Mouse (Mus musculus): Measurements from ENCODE around the gene Umad1. TPM values are rescaled to one million over a fixed set of nuclear protein-coding genes. Genes with fewer than 3 reads are reported as not detected.

The Umad1 gene
- polyA plus RNA-seq, 1 experiment from 2014 or later, result 43.1 TPM

DNA sequence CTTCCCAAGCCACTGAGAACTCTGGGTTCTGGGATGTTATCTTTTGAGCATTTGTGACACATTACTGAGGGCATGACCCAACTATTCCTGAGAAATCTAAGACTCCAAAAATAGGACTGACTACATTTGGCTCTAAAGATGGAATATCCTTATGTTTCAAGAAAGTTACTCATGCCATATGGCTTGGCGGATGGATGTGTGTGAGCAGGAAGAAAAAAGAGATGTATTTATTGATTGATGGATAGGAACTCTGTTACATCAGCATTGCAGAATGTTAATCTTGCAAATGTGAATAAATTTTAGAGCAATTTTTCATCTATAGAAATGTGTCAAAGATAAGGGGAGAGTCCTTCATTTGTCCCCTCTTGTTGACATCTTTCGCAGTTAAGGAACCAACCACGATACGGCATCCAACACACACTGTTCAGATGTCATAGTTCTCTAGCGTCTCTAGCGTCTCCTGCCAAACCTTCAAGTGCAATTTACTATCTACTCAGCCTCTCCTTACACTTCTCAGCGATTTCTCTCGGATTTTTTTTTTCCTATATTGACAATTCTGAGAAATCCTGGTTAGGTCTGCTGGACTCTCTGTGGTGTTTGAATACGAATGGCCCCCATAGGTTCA lies 171.6 kb downstream of the Umad1 start:
- Histone ChIP-seq H3K27ac (replicated peaks) (no peak overlapping the region), H3K27me3 (no peaks in the 10 kb centered on the region), H3K4me2 (no peak overlapping the region), H3K4me1 (replicated peaks) (no peaks in the 10 kb centered on the region), H3K9ac (no peak overlapping the region), H3K36me3 (no peaks in the 10 kb centered on the region), H3K4me3 (no peak overlapping the region), H3K9me3 (no peaks in the 10 kb centered on the region)
- 93% methylated on average over 9 of the region's 9 CpGs for WGBS
- ATAC-seq (ENCODE audit: low read depth), result no peak

DNA sequence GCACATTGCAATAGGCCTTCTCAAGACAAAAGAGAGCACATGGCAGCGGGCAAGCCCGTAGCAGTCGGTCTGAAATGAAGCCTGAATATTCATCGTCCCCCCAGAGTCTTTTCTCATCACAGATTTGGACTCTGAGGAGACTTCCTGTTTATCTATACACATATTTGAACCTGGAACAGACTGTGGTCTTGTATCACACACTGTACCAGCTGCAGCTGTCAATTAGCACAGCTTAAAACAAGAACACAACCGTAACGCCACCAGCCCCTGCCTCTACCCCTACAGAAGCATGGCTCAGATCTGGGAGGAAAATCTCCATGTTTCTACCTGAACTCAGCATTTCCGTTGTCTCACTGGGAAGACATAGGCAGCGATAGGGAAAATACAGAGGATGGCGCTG lies 174.1 kb downstream of the Umad1 start:
- WGBS, result 81% methylated on average over 9 of the region's 9 CpGs
- Histone ChIP-seq H3K9me3 (no peaks in the 10 kb centered on the region), H3K4me3 (no peak overlapping the region), H3K9ac (no peak overlapping the region), H3K4me1 (replicated peaks) (no peaks in the 10 kb centered on the region), H3K4me2 (no peak overlapping the region), H3K27me3 (no peaks in the 10 kb centered on the region), H3K27ac (replicated peaks) (no peak overlapping the region), H3K36me3 (no peaks in the 10 kb centered on the region)
- no peak for ATAC-seq (ENCODE audit: low read depth)

DNA sequence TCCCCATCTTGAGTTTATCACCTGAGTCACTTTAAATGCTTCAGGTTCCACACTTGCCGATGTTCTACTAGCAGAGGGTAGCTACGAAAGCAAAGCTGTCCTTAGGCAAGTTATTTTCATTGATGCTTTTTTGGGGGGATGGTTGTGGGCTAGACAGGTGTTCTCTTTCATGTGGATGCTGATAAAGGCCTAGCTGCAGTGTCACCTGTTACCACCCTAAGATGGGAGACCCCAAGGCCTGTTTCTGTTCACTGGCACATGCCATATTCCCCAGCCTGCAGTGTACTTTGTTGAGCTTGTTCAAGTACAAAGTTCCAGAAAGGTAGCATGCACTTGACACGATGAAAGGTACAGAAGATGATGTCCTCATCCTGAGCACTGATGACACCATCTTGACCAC lies 178.8 kb downstream of the Umad1 start:
- no peak for ATAC-seq (ENCODE audit: low read depth)
- no peak overlapping the region for H3K9ac ChIP-seq
- H3K9me3 ChIP-seq, result no peaks in the 10 kb centered on the region
- H3K27ac ChIP-seq (replicated peaks), result no peak overlapping the region
- no peak overlapping the region for H3K4me2 ChIP-seq
- H3K36me3 ChIP-seq, result no peaks in the 10 kb centered on the region
- no peaks in the 10 kb centered on the region for H3K4me1 ChIP-seq (replicated peaks)
- WGBS, result 95% methylated on average over 3 of the region's 3 CpGs
- H3K27me3 ChIP-seq, result no peaks in the 10 kb centered on the region
- H3K4me3 ChIP-seq, result no peak overlapping the region

DNA sequence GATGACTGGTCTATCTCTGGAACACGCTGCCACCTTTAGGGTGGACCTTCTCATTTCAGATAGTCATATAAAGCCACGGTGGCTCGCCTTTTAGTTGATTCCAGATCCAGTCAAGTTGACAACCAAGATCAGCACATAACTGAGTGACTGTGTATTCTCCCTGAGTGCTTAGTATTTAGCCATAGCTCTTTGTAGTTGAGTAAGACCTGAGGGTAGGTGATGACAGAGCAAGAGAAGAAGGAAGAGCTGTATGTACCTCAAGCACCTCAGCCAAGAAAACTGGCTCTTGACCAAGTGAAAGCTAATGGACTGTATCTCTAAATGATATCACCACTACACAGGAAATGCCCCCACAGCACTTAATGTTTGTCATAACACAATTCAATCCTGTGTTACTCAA lies 182.7 kb downstream of the Umad1 start:
- Histone ChIP-seq H3K27ac (replicated peaks) (no peak overlapping the region), H3K4me2 (no peak overlapping the region), H3K9ac (no peak overlapping the region), H3K4me3 (no peak overlapping the region), H3K27me3 (no peaks in the 10 kb centered on the region), H3K36me3 (no peaks in the 10 kb centered on the region), H3K9me3 (no peaks in the 10 kb centered on the region), H3K4me1 (replicated peaks) (peaks cover 9% of the 10 kb centered on the region)
- no peak for ATAC-seq (ENCODE audit: low read depth)
- WGBS, result 85% methylated on average over 3 of the region's 3 CpGs

DNA sequence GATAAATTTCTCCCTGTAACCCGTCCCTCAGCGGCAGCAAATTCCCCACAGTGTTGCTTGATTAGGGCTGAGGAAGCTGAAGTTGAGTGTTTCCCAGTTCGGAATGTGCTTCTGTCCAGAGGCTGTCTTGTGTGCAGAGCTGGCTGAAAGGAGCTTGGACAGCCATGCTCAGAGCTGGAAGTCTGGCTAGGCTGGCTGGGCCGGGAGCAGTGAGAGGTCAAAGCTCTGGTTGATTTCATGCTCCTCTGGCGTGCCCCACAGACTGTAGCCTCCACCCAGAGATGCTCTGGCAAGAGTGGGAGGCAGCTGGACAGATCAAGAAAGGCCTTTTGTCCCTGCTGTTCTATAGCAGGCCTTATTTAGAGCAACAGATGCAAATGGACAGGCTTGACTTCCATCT lies 187.7 kb downstream of the Umad1 start:
- peaks cover 11% of the 10 kb centered on the region for H3K4me1 ChIP-seq (replicated peaks)
- H3K9me3 ChIP-seq, result no peaks in the 10 kb centered on the region
- no peak overlapping the region for H3K27ac ChIP-seq (replicated peaks)
- ATAC-seq (ENCODE audit: low read depth), result no peak
- no peak overlapping the region for H3K4me2 ChIP-seq
- H3K36me3 ChIP-seq, result no peaks in the 10 kb centered on the region
- WGBS, result 25% methylated on average over 5 of the region's 5 CpGs
- H3K4me3 ChIP-seq, result no peak overlapping the region
- H3K9ac ChIP-seq, result no peak overlapping the region
- H3K27me3 ChIP-seq, result no peaks in the 10 kb centered on the region

DNA sequence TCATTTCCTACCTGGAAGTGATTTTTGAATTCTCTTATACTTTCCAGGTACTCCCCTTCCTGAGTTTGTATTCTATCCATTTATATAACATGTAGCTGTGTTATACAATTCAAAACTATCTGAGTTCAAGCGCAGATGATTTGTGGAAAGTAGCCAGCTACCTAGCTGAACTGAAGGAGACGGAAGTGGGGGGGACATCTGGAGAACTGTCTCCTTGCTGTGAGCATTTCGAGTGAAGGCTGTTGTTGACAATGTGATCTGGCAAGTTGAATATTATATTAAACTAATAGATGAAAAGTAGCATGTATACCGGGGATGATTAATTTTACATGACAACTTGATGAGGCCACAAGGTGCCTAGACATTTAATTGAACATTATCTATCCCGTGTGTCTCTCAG lies 196.5 kb downstream of the Umad1 start:
- WGBS, result 82% methylated on average over 5 of the region's 5 CpGs
- Histone ChIP-seq H3K36me3 (no peaks in the 10 kb centered on the region), H3K4me2 (no peak overlapping the region), H3K27ac (replicated peaks) (no peak overlapping the region), H3K9me3 (peaks cover 5% of the 10 kb centered on the region; the same call in 1 of the 2 replicates), H3K4me1 (replicated peaks) (no peaks in the 10 kb centered on the region), H3K9ac (no peak overlapping the region), H3K4me3 (no peak overlapping the region), H3K27me3 (no peaks in the 10 kb centered on the region)
- no peak for ATAC-seq (ENCODE audit: low read depth)

DNA sequence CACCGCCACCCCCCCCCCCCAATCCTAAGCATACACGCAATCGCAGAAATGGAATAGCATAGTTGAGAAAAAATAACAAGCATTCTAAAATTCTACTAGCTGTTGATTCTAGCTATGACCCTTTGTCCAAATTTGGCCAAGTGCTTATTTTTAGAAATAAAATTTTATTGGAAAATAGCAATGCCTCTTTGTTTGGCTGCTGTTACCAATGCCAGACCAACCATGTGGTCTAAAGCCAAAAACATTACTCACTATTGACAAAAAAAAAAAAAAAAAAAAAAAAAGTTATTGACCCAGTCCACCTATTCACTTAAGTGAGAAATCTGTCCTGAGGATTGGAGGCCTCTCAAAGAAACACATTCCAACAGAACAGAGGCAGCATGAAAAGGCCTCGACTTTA lies 199.5 kb downstream of the Umad1 start:
- Histone ChIP-seq H3K4me3 (no peak overlapping the region), H3K27me3 (no peaks in the 10 kb centered on the region), H3K36me3 (no peaks in the 10 kb centered on the region), H3K4me2 (no peak overlapping the region), H3K9ac (no peak overlapping the region), H3K9me3 (peaks cover 3% of the 10 kb centered on the region; the same call in 1 of the 2 replicates), H3K27ac (replicated peaks) (no peak overlapping the region), H3K4me1 (replicated peaks) (no peaks in the 10 kb centered on the region)
- 92% methylated on average over 4 of the region's 4 CpGs for WGBS
- ATAC-seq (ENCODE audit: low read depth), result no peak

DNA sequence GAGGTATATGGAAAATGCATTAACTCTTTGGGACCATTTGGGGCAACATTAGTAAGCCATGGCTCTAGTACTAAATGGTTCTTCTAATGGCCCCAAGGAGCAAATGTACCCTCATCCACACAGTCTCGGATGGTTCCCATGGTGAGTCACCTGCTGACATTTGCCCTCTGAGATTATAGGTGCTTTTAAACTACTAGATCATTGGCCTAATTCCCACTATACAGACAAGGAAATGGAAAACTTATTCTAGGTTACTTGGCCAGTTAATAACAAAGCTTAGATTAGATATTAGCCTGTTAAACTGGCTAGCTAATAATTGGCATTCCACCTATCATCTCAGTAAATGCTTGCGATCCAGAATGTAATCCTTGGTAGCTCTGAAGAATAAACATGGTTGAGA lies 203.4 kb downstream of the Umad1 start:
- Histone ChIP-seq H3K27me3 (no peaks in the 10 kb centered on the region), H3K9me3 (no peaks in the 10 kb centered on the region), H3K36me3 (no peaks in the 10 kb centered on the region), H3K4me2 (no peak overlapping the region), H3K9ac (no peak overlapping the region), H3K27ac (replicated peaks) (no peak overlapping the region), H3K4me3 (no peak overlapping the region), H3K4me1 (replicated peaks) (no peaks in the 10 kb centered on the region)
- no peak for ATAC-seq (ENCODE audit: low read depth)
- 94% methylated on average over 2 of the region's 2 CpGs for WGBS

DNA sequence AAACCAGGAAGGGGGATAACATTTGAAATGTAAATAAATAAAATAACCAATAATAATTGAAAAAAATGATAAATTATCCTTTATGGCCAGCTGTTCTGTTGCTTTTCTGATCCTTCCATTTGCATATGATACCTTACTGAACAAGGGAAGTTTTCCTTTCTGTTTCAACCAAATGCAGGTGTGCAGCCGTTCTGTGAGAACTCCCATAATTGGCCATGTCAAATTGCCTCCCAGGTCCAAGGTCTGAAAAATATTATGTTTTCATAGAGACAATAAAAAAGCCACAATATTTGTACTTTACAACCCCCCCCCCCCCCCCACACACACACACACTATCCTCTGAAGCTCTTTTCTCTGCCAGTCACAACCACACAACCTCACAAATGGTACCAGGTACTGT lies 206.3 kb downstream of the Umad1 start:
- Histone ChIP-seq H3K4me1 (replicated peaks) (no peaks in the 10 kb centered on the region), H3K36me3 (no peaks in the 10 kb centered on the region), H3K27ac (replicated peaks) (no peak overlapping the region), H3K4me2 (no peak overlapping the region), H3K9me3 (no peaks in the 10 kb centered on the region), H3K27me3 (no peaks in the 10 kb centered on the region), H3K4me3 (no peak overlapping the region), H3K9ac (no peak overlapping the region)
- ATAC-seq (ENCODE audit: low read depth), result no peak
- WGBS, result 79% methylated on average over 1 of the region's 1 CpGs

DNA sequence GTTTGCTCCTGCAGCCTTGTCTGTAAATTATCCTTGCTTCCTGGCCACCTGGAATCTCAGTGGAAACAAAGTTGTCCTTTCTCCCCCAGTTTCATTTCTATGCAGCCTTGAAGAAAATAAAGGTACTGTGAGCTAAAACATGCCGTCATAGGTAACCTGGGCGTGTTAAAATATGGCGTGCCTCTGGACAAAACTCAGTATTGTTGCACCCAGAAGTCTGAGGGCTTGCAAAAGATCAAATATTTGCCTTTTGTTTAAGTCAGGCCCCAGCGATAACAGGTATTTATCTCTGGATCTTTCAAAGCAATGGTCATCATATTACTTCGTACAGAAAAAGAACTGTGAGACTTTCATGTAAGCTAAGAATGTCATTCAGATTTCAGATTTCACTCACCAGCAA lies 206.9 kb downstream of the Umad1 start:
- 90% methylated on average over 5 of the region's 5 CpGs for WGBS
- Histone ChIP-seq H3K27me3 (no peaks in the 10 kb centered on the region), H3K9ac (no peak overlapping the region), H3K4me1 (replicated peaks) (no peaks in the 10 kb centered on the region), H3K4me3 (no peak overlapping the region), H3K9me3 (no peaks in the 10 kb centered on the region), H3K36me3 (no peaks in the 10 kb centered on the region), H3K4me2 (no peak overlapping the region), H3K27ac (replicated peaks) (no peak overlapping the region)
- no peak for ATAC-seq (ENCODE audit: low read depth)

DNA sequence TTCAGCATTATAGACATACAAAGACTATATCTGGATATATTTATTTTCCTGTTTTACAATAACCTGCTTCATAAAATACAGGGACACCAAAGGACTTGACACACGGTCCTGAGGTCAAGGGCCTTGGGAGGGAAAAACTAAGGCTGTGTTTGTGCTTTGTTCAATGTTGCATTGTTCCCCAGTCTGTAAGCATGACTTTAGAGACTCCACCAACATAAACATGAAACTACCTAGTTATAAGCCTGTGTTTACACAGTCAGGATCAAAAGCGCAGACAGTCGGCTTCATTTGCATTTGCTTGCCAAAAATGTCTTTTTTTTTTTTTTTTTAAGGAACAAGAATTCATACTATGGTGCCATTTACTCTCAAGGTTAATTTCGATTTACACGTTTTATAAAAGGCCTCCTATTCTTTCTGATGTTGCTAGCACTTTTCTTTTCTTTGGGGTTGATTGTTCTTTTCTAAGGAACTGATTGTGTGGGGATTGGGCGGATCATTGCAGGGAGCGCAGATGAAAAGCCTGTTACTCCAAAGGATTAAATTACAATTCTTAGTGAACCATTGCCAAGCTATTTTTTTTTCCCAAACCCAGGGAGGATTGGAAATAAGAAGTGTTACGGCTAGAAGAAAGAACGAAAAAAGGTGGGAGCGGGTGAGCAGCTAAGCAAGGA lies 208.7 kb downstream of the Umad1 start:
- no peaks in the 10 kb centered on the region for H3K36me3 ChIP-seq
- H3K27me3 ChIP-seq, result no peaks in the 10 kb centered on the region
- 30% methylated on average over 10 of the region's 10 CpGs for WGBS
- no peak overlapping the region for H3K4me3 ChIP-seq
- no peaks in the 10 kb centered on the region for H3K9me3 ChIP-seq
- no peak overlapping the region for H3K9ac ChIP-seq
- no peak; the same call in 1 of the 2 replicates for ATAC-seq (ENCODE audit: low read depth)
- H3K27ac ChIP-seq (replicated peaks), result no peak overlapping the region
- no peaks in the 10 kb centered on the region for H3K4me1 ChIP-seq (replicated peaks)
- H3K4me2 ChIP-seq, result no peak overlapping the region

DNA sequence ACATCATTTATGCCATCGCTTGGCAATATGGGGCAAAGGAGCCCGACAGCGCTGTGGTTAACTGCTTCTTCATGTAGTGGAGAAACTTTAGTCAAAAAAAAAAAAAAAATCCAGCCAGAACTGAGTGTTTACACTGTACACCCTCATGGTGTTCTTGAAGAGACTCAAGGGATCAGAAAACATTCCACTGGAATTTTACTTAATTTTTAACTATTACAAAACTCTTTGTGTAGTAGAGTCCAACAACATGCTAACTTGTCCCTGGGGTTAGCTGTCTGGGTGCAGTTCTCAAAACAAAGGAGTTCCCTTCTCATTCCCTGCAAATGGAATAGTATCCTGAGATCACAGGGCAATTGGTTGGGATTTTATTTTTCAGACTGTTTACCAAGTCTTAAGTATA lies 210.8 kb downstream of the Umad1 start:
- no peak overlapping the region for H3K9ac ChIP-seq
- H3K36me3 ChIP-seq, result no peaks in the 10 kb centered on the region
- H3K27me3 ChIP-seq, result no peaks in the 10 kb centered on the region
- H3K4me2 ChIP-seq, result no peak overlapping the region
- no peak overlapping the region for H3K27ac ChIP-seq (replicated peaks)
- no peak for ATAC-seq (ENCODE audit: low read depth)
- no peak overlapping the region for H3K4me3 ChIP-seq
- no peaks in the 10 kb centered on the region for H3K9me3 ChIP-seq
- H3K4me1 ChIP-seq (replicated peaks), result no peaks in the 10 kb centered on the region
- WGBS, result 89% methylated on average over 3 of the region's 3 CpGs

DNA sequence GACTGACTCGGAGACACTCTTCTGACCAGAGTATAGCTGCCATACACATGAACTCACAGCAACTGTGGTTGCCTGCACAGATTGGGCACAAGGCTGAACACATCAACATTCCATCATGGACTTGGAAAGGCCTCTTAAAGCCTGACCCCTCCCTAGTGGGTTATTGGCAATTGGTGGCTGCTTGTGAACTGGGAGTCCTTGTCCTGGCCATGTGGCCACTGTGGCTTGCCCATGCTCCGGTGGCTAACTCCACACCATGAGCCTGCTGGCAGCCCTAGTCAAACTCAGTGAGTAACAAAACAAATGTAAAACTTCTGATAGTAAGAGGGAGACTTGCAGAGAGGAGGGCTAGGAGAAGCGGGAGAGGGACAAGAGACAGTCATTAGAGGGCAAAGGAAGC lies 213.0 kb downstream of the Umad1 start:
- ATAC-seq (ENCODE audit: low read depth), result no peak
- Histone ChIP-seq H3K36me3 (no peaks in the 10 kb centered on the region), H3K27me3 (no peaks in the 10 kb centered on the region), H3K4me2 (no peak overlapping the region), H3K4me3 (no peak overlapping the region), H3K4me1 (replicated peaks) (no peaks in the 10 kb centered on the region), H3K27ac (replicated peaks) (no peak overlapping the region), H3K9me3 (no peaks in the 10 kb centered on the region), H3K9ac (no peak overlapping the region)
- WGBS, result 82% methylated on average over 3 of the region's 3 CpGs

Data from neural tube, embryonic 13.5 days (tissue).